Mouse (Mus musculus) embryonic facial prominence, embryonic 11.5 days (tissue): ENCODE measurements around the gene Eme2. TPM values are rescaled to one million over a fixed set of nuclear protein-coding genes. Genes with fewer than 3 reads are reported as not detected.

ENCODE experiments used
- ATAC-seq: fragments of 200-750 bp; cut with Nextera tagmentation; replicated peaks from 2 replicates; pipeline ENCODE4 v1.8.0; 2017; ENCODE audit warnings: low read depth; ENCODE audit not compliant: insufficient number of reproducible peaks, low FRiP score, low TSS enrichment
- DNase-seq: peaks from one replicate; pipeline ENCODE4 v3.0.0-alpha.2; 2015; ENCODE audit warnings: low spot score
- H3K27ac ChIP-seq: fragments of 300-500 bp; sonication (generic); replicated peaks from 2 replicates; pipeline ENCODE4 v1.5.1; 2014; ENCODE audit warnings: mild to moderate bottlenecking, low read depth, low read length, control low read depth
- H3K27me3 ChIP-seq: fragments of 300-500 bp; sonication (generic); 2 replicates; pipeline ENCODE4 v1.6.1; 2014; ENCODE audit warnings: mild to moderate bottlenecking, low read length, moderate library complexity, mixed read lengths; ENCODE audit not compliant: control insufficient read depth, insufficient read depth
- H3K36me3 ChIP-seq: fragments of 300-500 bp; sonication (generic); replicated peaks from 2 replicates; pipeline ENCODE4 v1.6.1; 2014; ENCODE audit warnings: low read depth, mild to moderate bottlenecking, low read length, moderate library complexity, mixed read lengths; ENCODE audit not compliant: control insufficient read depth, insufficient read depth
- H3K4me1 ChIP-seq: fragments of 300-500 bp; sonication (generic); 2 replicates; pipeline ENCODE4 v1.6.1; 2014; ENCODE audit warnings: low read length, mixed read lengths; ENCODE audit not compliant: control insufficient read depth, insufficient read depth
- H3K4me2 ChIP-seq: fragments of 300-500 bp; sonication (generic); 2 replicates; pipeline ENCODE4 v1.6.1; 2014; ENCODE audit warnings: low read depth, mild to moderate bottlenecking, control low read depth, low read length, moderate library complexity
- H3K4me3 ChIP-seq: fragments of 300-500 bp; sonication (generic); 2 replicates; pipeline ENCODE4 v1.5.1; 2014; ENCODE audit warnings: low read depth, low read length, control low read depth
- H3K9ac ChIP-seq: fragments of 300-500 bp; sonication (generic); replicated peaks from 2 replicates; pipeline ENCODE4 v1.6.1; 2014; ENCODE audit warnings: mild to moderate bottlenecking, control low read depth, low read length
- H3K9me3 ChIP-seq: fragments of 300-500 bp; sonication (generic); replicated peaks from 2 replicates; pipeline ENCODE4 v1.6.1; 2016; ENCODE audit warnings: mild to moderate bottlenecking, low read length, inconsistent platforms, mixed read lengths; ENCODE audit not compliant: control insufficient read depth
- WGBS: fragments of 180-500 bp; shearing (Covaris S2); extraction: QIAGEN DNeasy Blood & Tissue Kit; methylation state at CpG from one replicate; pipeline ENCODE4 v1.1.7; 2014; 5-methylcytosine and 5-hydroxymethylcytosine counted together
- polyA plus RNA-seq: library from polyadenylated mRNA; unstranded; fragments of >200 nt; fragmentation: Nextera tagmentation; extraction: Ambion mirVana; gene quantifications from 2 replicates; pipeline ENCODE4 v1.2.1, GENCODE M21; 2014

Eme2 gene
- polyA plus RNA-seq, 1 experiment from 2014 or later = 15.9 TPM

GRCm38 (mm10) chr17:24888862-24889261 is 6.0 kb downstream of the Eme2 start:
- Histone ChIP-seq H3K36me3 (no peaks in the 10 kb centered on the region; the same call in 1 of the 2 replicates), H3K27ac (no peak overlapping the region), H3K4me3 (no peak overlapping the region), H3K9me3 (no peaks in the 10 kb centered on the region), H3K4me2 (no peak overlapping the region), H3K9ac (no peak overlapping the region), H3K4me1 (no peaks in the 10 kb centered on the region; the same call in none of the 2 replicates), H3K27me3 (no peaks in the 10 kb centered on the region)
- DNase-seq = no peak
- WGBS = 93% methylated on average over 3 of the region's 3 CpGs
- no peak for ATAC-seq

- Histone ChIP-seq H3K27ac (no peak overlapping the region), H3K36me3 (no peaks in the 10 kb centered on the region; the same call in 1 of the 2 replicates), H3K4me1 (no peaks in the 10 kb centered on the region; the same call in none of the 2 replicates), H3K27me3 (no peaks in the 10 kb centered on the region), H3K9ac (peak overlapping the region; percentile 78), H3K4me3 (peak overlapping the region; percentile 87), H3K4me2 (peak overlapping the region; percentile 87), H3K9me3 (no peaks in the 10 kb centered on the region)
- WGBS = 67% methylated on average over 18 of the region's 18 CpGs
- ATAC-seq = no peak
- no peak for DNase-seq
These were observed 7.4 kb downstream of the Eme2 start for GRCm38 (mm10) chr17:24887291-24888080.

DNA sequence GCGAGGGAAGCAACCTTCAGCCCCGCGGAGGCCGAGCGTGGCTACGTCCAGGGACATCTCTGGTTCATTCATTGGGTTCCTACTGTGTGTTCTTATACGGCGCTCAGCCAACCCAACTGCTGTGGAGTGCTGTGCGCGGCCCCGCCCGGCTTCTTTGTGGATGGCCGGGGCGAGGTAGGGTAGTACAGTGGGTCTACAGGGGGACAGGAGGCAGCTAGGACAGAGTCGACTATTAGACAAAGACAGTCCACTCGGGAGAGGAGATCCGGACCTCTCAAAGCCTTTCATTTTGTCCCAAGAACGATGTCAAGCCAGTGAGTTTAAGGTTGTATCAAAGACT is 8.0 kb downstream of the Eme2 start:
- no peaks in the 10 kb centered on the region; the same call in none of the 2 replicates for H3K4me1 ChIP-seq
- peak overlapping the region; percentile 87 for H3K4me3 ChIP-seq
- peak overlapping the region; percentile 78 for H3K9ac ChIP-seq
- no peaks in the 10 kb centered on the region; the same call in 1 of the 2 replicates for H3K36me3 ChIP-seq
- under 1% methylated on average over 18 of the region's 18 CpGs for WGBS
- H3K4me2 ChIP-seq = peak overlapping the region; percentile 87
- H3K27me3 ChIP-seq = no peaks in the 10 kb centered on the region
- ATAC-seq (peak; percentile 19), DNase-seq (no peak)
- H3K27ac ChIP-seq = 0 out of 2 replicates have a peak overlapping the region, but pooled peaks have one; percentile 35
- H3K9me3 ChIP-seq = no peaks in the 10 kb centered on the region

DNA sequence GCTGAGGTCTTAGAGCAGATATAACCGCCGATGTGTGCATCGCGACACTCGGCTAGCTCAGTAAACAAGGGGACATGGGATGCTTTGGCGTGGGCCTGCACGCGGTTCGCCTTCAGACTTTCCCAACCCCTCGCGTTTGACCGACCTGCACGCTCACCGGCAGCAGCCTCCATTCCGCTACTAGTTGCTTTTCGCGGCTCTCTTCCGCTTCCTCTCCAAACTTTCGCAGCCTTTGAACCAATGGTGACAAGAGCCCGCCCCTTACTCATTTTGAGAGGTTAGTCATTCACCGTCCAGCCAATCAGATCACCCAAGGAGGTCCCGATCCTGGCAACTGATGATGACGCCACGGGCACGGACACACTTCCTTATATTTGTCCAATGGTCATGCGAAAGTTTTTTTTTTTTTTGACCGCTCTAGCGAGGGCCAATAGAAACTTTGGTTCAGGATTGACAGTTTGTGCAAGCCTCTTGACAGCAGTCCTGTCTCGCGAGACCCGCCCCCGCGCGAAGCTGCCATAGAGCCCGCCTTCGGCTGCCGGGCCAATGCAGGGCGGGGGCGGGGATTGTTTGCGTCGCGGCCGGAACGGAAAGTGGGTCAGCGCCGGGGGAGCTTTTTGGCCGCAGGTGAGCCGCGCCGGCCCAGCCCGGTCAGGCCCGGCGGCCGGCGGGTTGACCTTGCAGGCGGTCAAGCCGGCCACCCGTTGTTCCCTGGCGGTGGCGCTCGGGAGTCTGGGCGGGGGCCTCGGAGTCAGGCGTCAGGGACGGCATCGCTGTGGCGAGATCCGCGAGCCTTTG is 8.6 kb downstream of the Eme2 start, which contains the start of the genes Nubp2 and Spsb3:
Nubp2 (minus strand) TSS at position 216 of the 798 bp plus-strand sequence.
Spsb3 (plus strand) TSS at position 510 of the 798 bp plus-strand sequence.
- Histone ChIP-seq H3K4me2 (peak within 1 kb of the TSS; percentile 87), H3K4me1 (no peaks in the 10 kb centered on the region; the same call in none of the 2 replicates), H3K27me3 (no peaks in the 10 kb centered on the region), H3K9ac (peak within 1 kb of the TSS; percentile 78), H3K4me3 (peak within 1 kb of the TSS; percentile 87), H3K27ac (0 out of 2 replicates have a peak within 1 kb of the TSS, but pooled peaks have one; percentile 35), H3K36me3 (no peaks in the 10 kb centered on the region; the same call in 1 of the 2 replicates), H3K9me3 (no peaks in the 10 kb centered on the region)
- WGBS = under 1% methylated on average over 69 of the region's 69 CpGs
- DNase-seq (peak; percentile 99), ATAC-seq (peak; percentile 93)

- Histone ChIP-seq H3K27me3 (no peaks in the 10 kb centered on the region), H3K4me3 (peak overlapping the region; percentile 87), H3K36me3 (no peaks in the 10 kb centered on the region; the same call in 1 of the 2 replicates), H3K9ac (peak overlapping the region; percentile 59), H3K4me2 (peak overlapping the region; percentile 83), H3K9me3 (no peaks in the 10 kb centered on the region), H3K27ac (no peak overlapping the region), H3K4me1 (no peaks in the 10 kb centered on the region; the same call in none of the 2 replicates)
- DNase-seq (no peak), ATAC-seq (no peak)
- WGBS = 24% methylated on average over 22 of the region's 22 CpGs
These were observed 9.3 kb downstream of the Eme2 start for GRCm38 (mm10) chr17:24885356-24886133.

DNA sequence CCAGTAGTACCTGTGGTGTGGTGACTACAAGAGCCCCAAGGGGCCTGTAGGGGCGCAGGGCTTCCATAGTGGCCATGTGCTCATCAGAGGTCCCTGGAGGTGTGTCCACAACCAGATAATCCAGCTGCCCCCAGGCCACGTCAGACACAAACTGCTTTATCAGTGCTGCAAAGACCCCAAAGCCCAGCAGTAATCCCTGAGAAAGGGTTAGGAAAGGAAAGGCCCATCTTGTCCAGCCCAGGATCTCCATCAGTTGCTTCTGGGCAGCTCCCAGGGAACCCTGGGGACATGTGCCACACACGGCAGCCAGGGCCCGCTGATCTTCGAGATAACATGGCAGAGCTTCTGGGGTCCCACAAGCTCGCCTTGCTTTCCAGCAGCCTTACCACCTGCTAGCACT is 10.5 kb downstream of the Eme2 start:
- H3K4me2 ChIP-seq = no peak overlapping the region
- H3K27ac ChIP-seq = no peak overlapping the region
- no peaks in the 10 kb centered on the region; the same call in none of the 2 replicates for H3K4me1 ChIP-seq
- ATAC-seq = no peak
- H3K9me3 ChIP-seq = no peaks in the 10 kb centered on the region
- no peak for DNase-seq
- H3K27me3 ChIP-seq = no peaks in the 10 kb centered on the region
- WGBS = 84% methylated on average over 6 of the region's 6 CpGs
- no peaks in the 10 kb centered on the region; the same call in 1 of the 2 replicates for H3K36me3 ChIP-seq
- H3K9ac ChIP-seq = no peak overlapping the region
- H3K4me3 ChIP-seq = no peak overlapping the region

GRCm38 (mm10) chr17:24881738-24882440 is 13.0 kb downstream of the Eme2 start:
- H3K4me3 ChIP-seq = no peak overlapping the region
- peak overlapping the region; percentile 30; the same call in 1 of the 2 replicates for H3K9ac ChIP-seq
- peak; percentile 54 for DNase-seq

More at GRCm38 (mm10) chr17:24881738-24882440, 13.0 kb downstream of the Eme2 start:
- Histone ChIP-seq H3K4me2 (no peak overlapping the region), H3K27me3 (no peaks in the 10 kb centered on the region), H3K36me3 (no peaks in the 10 kb centered on the region; the same call in 1 of the 2 replicates), H3K9me3 (no peaks in the 10 kb centered on the region), H3K4me1 (no peaks in the 10 kb centered on the region; the same call in none of the 2 replicates), H3K27ac (no peak overlapping the region)
- 45% methylated on average over 7 of the region's 7 CpGs for WGBS
- ATAC-seq = no peak
